Mouse (Mus musculus) hindbrain, embryonic 13.5 days (tissue): ENCODE results near the gene Tubgcp5. TPM values are rescaled to one million over a fixed set of nuclear protein-coding genes. Genes with fewer than 3 reads are reported as not detected.

Experiments
- ATAC-seq: fragments of 200-750 bp; cut with Nextera tagmentation; 2 replicates; pipeline ENCODE4 v1.8.0; 2017; ENCODE audit warnings: moderate TSS enrichment; ENCODE audit not compliant: low FRiP score
- H3K27ac ChIP-seq: fragments of 300-500 bp; sonication (generic); 2 replicates; pipeline ENCODE4 v1.5.1; 2015; ENCODE audit warnings: inconsistent platforms, mild to moderate bottlenecking, moderate library complexity
- H3K27me3 ChIP-seq: fragments of 300-500 bp; sonication (generic); 2 replicates; pipeline ENCODE4 v1.6.1; 2015; ENCODE audit warnings: mild to moderate bottlenecking, inconsistent platforms
- H3K36me3 ChIP-seq: fragments of 300-500 bp; sonication (generic); 2 replicates; pipeline ENCODE4 v1.6.1; 2015; ENCODE audit warnings: mild to moderate bottlenecking, inconsistent platforms
- H3K4me1 ChIP-seq: fragments of 300-500 bp; sonication (generic); replicated peaks from 2 replicates; pipeline ENCODE4 v1.6.1; 2015; ENCODE audit warnings: inconsistent platforms
- H3K4me2 ChIP-seq: fragments of 300-500 bp; sonication (generic); 2 replicates; pipeline ENCODE4 v1.6.1; 2015; ENCODE audit warnings: inconsistent platforms, mild to moderate bottlenecking, moderate library complexity
- H3K4me3 ChIP-seq: fragments of 300-500 bp; sonication (generic); 2 replicates; pipeline ENCODE4 v1.5.1; 2015; ENCODE audit warnings: mild to moderate bottlenecking, inconsistent platforms
- H3K9ac ChIP-seq: fragments of 300-500 bp; sonication (generic); 2 replicates; pipeline ENCODE4 v1.6.1; 2015; ENCODE audit warnings: mild to moderate bottlenecking, inconsistent platforms
- H3K9me3 ChIP-seq: fragments of 300-500 bp; sonication (generic); 2 replicates; pipeline ENCODE4 v1.6.1; 2016; ENCODE audit warnings: inconsistent platforms
- WGBS: fragments of 180-500 bp; shearing (Covaris S2); methylation state at CpG from one replicate; pipeline ENCODE4 v1.1.7; 2015; 5-methylcytosine and 5-hydroxymethylcytosine counted together
- polyA plus RNA-seq: library from polyadenylated mRNA; unstranded; fragments of >200 nt; fragmentation: Nextera tagmentation; extraction: Ambion mirVana; gene quantifications from 2 replicates; pipeline ENCODE4 v1.2.1, GENCODE M21; 2015

Tubgcp5 gene
- polyA plus RNA-seq, 1 experiment from 2014 or later = 37.1 TPM

- no peak for ATAC-seq
- H3K9me3 ChIP-seq = no peaks in the 10 kb centered on the region
- no peaks in the 10 kb centered on the region for H3K4me1 ChIP-seq
- no peaks in the 10 kb centered on the region for H3K36me3 ChIP-seq
- WGBS = 69% methylated on average over 2 of the region's 2 CpGs
- H3K4me2 ChIP-seq = no peak overlapping the region
- H3K9ac ChIP-seq = no peak overlapping the region
- no peak overlapping the region for H3K27ac ChIP-seq
- H3K4me3 ChIP-seq = no peak overlapping the region
- H3K27me3 ChIP-seq = no peaks in the 10 kb centered on the region
These were observed 63.8 kb downstream of the Tubgcp5 start for GRCm38 (mm10) chr7:55857729-55858128.

GRCm38 (mm10) chr7:55858836-55859517 is 65.0 kb downstream of the Tubgcp5 start:
- Histone ChIP-seq H3K27me3 (no peaks in the 10 kb centered on the region), H3K4me2 (no peak overlapping the region), H3K9ac (no peak overlapping the region), H3K27ac (no peak overlapping the region), H3K36me3 (no peaks in the 10 kb centered on the region; the same call in 1 of the 2 replicates), H3K9me3 (no peaks in the 10 kb centered on the region), H3K4me1 (no peaks in the 10 kb centered on the region), H3K4me3 (no peak overlapping the region)
- ATAC-seq = no peak
- 94% methylated on average over 3 of the region's 3 CpGs for WGBS

- Histone ChIP-seq H3K36me3 (no peaks in the 10 kb centered on the region; the same call in 1 of the 2 replicates), H3K4me3 (no peak overlapping the region), H3K9me3 (no peaks in the 10 kb centered on the region), H3K27me3 (no peaks in the 10 kb centered on the region), H3K9ac (no peak overlapping the region), H3K4me2 (no peak overlapping the region), H3K4me1 (no peaks in the 10 kb centered on the region), H3K27ac (no peak overlapping the region)
- 97% methylated on average over 2 of the region's 2 CpGs for WGBS
- ATAC-seq = no peak
These were observed 65.5 kb downstream of the Tubgcp5 start for GRCm38 (mm10) chr7:55859518-55859872.

GRCm38 (mm10) chr7:55859956-55860355 is 66.0 kb downstream of the Tubgcp5 start:
- H3K9me3 ChIP-seq = no peaks in the 10 kb centered on the region
- no peak overlapping the region for H3K9ac ChIP-seq
- H3K27me3 ChIP-seq = no peaks in the 10 kb centered on the region
- no peak overlapping the region for H3K4me2 ChIP-seq
- no peak overlapping the region for H3K27ac ChIP-seq
- no peak overlapping the region for H3K4me3 ChIP-seq
- no peaks in the 10 kb centered on the region for H3K4me1 ChIP-seq
- WGBS = 83% methylated on average over 6 of the region's 6 CpGs
- no peak for ATAC-seq
- H3K36me3 ChIP-seq = no peaks in the 10 kb centered on the region; the same call in 1 of the 2 replicates

GRCm38 (mm10) chr7:55861175-55861574 is 67.2 kb downstream of the Tubgcp5 start:
- H3K36me3 ChIP-seq = no peaks in the 10 kb centered on the region; the same call in 1 of the 2 replicates
- no peak for ATAC-seq
- no peak overlapping the region for H3K9ac ChIP-seq
- 92% methylated on average over 4 of the region's 4 CpGs for WGBS
- H3K9me3 ChIP-seq = no peaks in the 10 kb centered on the region
- no peak overlapping the region for H3K4me2 ChIP-seq
- H3K27ac ChIP-seq = no peak overlapping the region
- H3K27me3 ChIP-seq = no peaks in the 10 kb centered on the region
- no peaks in the 10 kb centered on the region for H3K4me1 ChIP-seq
- no peak overlapping the region for H3K4me3 ChIP-seq

- Histone ChIP-seq H3K36me3 (no peaks in the 10 kb centered on the region; the same call in 1 of the 2 replicates), H3K27ac (no peak overlapping the region), H3K9me3 (no peaks in the 10 kb centered on the region), H3K9ac (no peak overlapping the region), H3K27me3 (no peaks in the 10 kb centered on the region), H3K4me1 (no peaks in the 10 kb centered on the region), H3K4me2 (no peak overlapping the region), H3K4me3 (no peak overlapping the region)
- ATAC-seq = no peak
These were observed 71.1 kb downstream of the Tubgcp5 start for GRCm38 (mm10) chr7:55865044-55865443.

GRCm38 (mm10) chr7:55865750-55866416 is 71.9 kb downstream of the Tubgcp5 start:
- Histone ChIP-seq H3K27me3 (no peaks in the 10 kb centered on the region), H3K9ac (no peak overlapping the region), H3K4me1 (no peaks in the 10 kb centered on the region), H3K4me3 (no peak overlapping the region), H3K27ac (no peak overlapping the region), H3K9me3 (no peaks in the 10 kb centered on the region), H3K36me3 (no peaks in the 10 kb centered on the region; the same call in 1 of the 2 replicates), H3K4me2 (no peak overlapping the region)
- WGBS = 75% methylated on average over 8 of the region's 8 CpGs
- ATAC-seq = no peak

GRCm38 (mm10) chr7:55868247-55868646 is 74.3 kb downstream of the Tubgcp5 start:
- ATAC-seq = no peak
- peaks cover 8% of the 10 kb centered on the region for H3K36me3 ChIP-seq
- no peak overlapping the region for H3K4me3 ChIP-seq
- H3K27me3 ChIP-seq = no peaks in the 10 kb centered on the region
- 81% methylated on average over 7 of the region's 7 CpGs for WGBS
- H3K27ac ChIP-seq = no peak overlapping the region
- H3K4me2 ChIP-seq = no peak overlapping the region
- H3K9me3 ChIP-seq = no peaks in the 10 kb centered on the region
- no peaks in the 10 kb centered on the region for H3K4me1 ChIP-seq
- H3K9ac ChIP-seq = no peak overlapping the region

GRCm38 (mm10) chr7:55869220-55869619 is 75.3 kb downstream of the Tubgcp5 start:
- no peak overlapping the region for H3K4me3 ChIP-seq
- WGBS = 74% methylated on average over 3 of the region's 3 CpGs
- H3K27me3 ChIP-seq = no peaks in the 10 kb centered on the region
- no peaks in the 10 kb centered on the region for H3K4me1 ChIP-seq
- H3K4me2 ChIP-seq = no peak overlapping the region
- no peak for ATAC-seq
- peaks cover 18% of the 10 kb centered on the region for H3K36me3 ChIP-seq
- no peak overlapping the region for H3K27ac ChIP-seq
- H3K9me3 ChIP-seq = no peaks in the 10 kb centered on the region
- no peak overlapping the region for H3K9ac ChIP-seq

GRCm38 (mm10) chr7:55870340-55871020 is 76.5 kb downstream of the Tubgcp5 start:
- Histone ChIP-seq H3K9ac (no peak overlapping the region), H3K4me1 (no peaks in the 10 kb centered on the region), H3K9me3 (no peaks in the 10 kb centered on the region), H3K4me3 (no peak overlapping the region), H3K27me3 (no peaks in the 10 kb centered on the region), H3K36me3 (peaks cover 30% of the 10 kb centered on the region), H3K4me2 (no peak overlapping the region), H3K27ac (no peak overlapping the region)
- no peak for ATAC-seq
- WGBS = 91% methylated on average over 6 of the region's 6 CpGs

GRCm38 (mm10) chr7:55871476-55871875 is 77.5 kb downstream of the Tubgcp5 start:
- Histone ChIP-seq H3K36me3 (peaks cover 37% of the 10 kb centered on the region), H3K27ac (no peak overlapping the region), H3K4me3 (no peak overlapping the region), H3K4me1 (no peaks in the 10 kb centered on the region), H3K9ac (no peak overlapping the region), H3K4me2 (no peak overlapping the region), H3K9me3 (no peaks in the 10 kb centered on the region), H3K27me3 (no peaks in the 10 kb centered on the region)
- WGBS = 70% methylated on average over 5 of the region's 5 CpGs
- peak; percentile 21; the same call in 1 of the 2 replicates for ATAC-seq

GRCm38 (mm10) chr7:55874703-55875102 is 80.7 kb downstream of the Tubgcp5 start:
- Histone ChIP-seq H3K36me3 (peaks cover 66% of the 10 kb centered on the region), H3K9ac (no peak overlapping the region), H3K4me2 (no peak overlapping the region), H3K9me3 (no peaks in the 10 kb centered on the region), H3K27me3 (no peaks in the 10 kb centered on the region), H3K4me3 (no peak overlapping the region), H3K4me1 (no peaks in the 10 kb centered on the region), H3K27ac (no peak overlapping the region)
- no peak for ATAC-seq
- WGBS = 91% methylated on average over 7 of the region's 7 CpGs
